Mouse (Mus musculus) layer of hippocampus, postnatal 14 days (tissue): ENCODE results near the gene Tcea3. TPM values are rescaled to one million over a fixed set of nuclear protein-coding genes. Genes with fewer than 3 reads are reported as not detected.

Experiments
- DNase-seq, 2 experiments: peaks; one replicate each; pipeline ENCODE4 v3.0.0; 2021 to 2022; ENCODE audit warnings: low spot score in 2 of 2, mixed read lengths in 1 of 2
- total RNA-seq, 2 experiments: library from RNA; stranded (reverse); gene quantifications; 2 replicates each; pipeline ENCODE4 v1.2.3; 2021

Gene Tcea3
- total RNA-seq, 2 experiments from 2014 or later: 0.31 to 0.44 TPM

- DNase-seq: no peak
Observed at GRCm38 (mm10) chr4:136270648-136271047, 23.1 kb downstream of the Tcea3 start.

GRCm38 (mm10) chr4:136281097-136281496 lies 33.6 kb downstream of the Tcea3 start:
- DNase-seq: no peak

GRCm38 (mm10) chr4:136281611-136282010 lies 34.1 kb downstream of the Tcea3 start:
- DNase-seq: no peak

GRCm38 (mm10) chr4:136282621-136283480 lies 35.3 kb downstream of the Tcea3 start:
- no peak for DNase-seq

- no peak for DNase-seq
Observed at GRCm38 (mm10) chr4:136283783-136284182, 36.3 kb downstream of the Tcea3 start.

GRCm38 (mm10) chr4:136284455-136284854 lies 36.9 kb downstream of the Tcea3 start, which contains the start of gene Zfp46:
TSS of gene Zfp46 (plus strand) at chr4:136284683.
- DNase-seq: peak; percentile 73 to 93

- peak in 1 of 2 experiments; percentile 23 for DNase-seq
Observed at GRCm38 (mm10) chr4:136284891-136285290, 37.4 kb downstream of the Tcea3 start.

- DNase-seq: peak; percentile 92 to 96
Observed at GRCm38 (mm10) chr4:136285348-136285810, 37.9 kb downstream of the Tcea3 start.

GRCm38 (mm10) chr4:136285811-136286371 lies 38.4 kb downstream of the Tcea3 start:
- peak; percentile 93 to 98 for DNase-seq

- no peak for DNase-seq
Observed at GRCm38 (mm10) chr4:136289918-136290780, 42.6 kb downstream of the Tcea3 start.

- DNase-seq: no peak
Observed at GRCm38 (mm10) chr4:136290781-136291595, 43.5 kb downstream of the Tcea3 start.

GRCm38 (mm10) chr4:136291692-136292091 lies 44.2 kb downstream of the Tcea3 start:
- DNase-seq: no peak

GRCm38 (mm10) chr4:136295941-136296340 lies 48.4 kb downstream of the Tcea3 start:
- DNase-seq: no peak

- no peak for DNase-seq
Observed at GRCm38 (mm10) chr4:136302462-136302861, 54.9 kb downstream of the Tcea3 start.

- DNase-seq: no peak
Observed at GRCm38 (mm10) chr4:136304181-136304580, 56.7 kb downstream of the Tcea3 start.

GRCm38 (mm10) chr4:136308355-136308754 lies 60.8 kb downstream of the Tcea3 start:
- no peak for DNase-seq

GRCm38 (mm10) chr4:136309780-136310179 lies 62.3 kb downstream of the Tcea3 start:
- DNase-seq: peak in 1 of 2 experiments; percentile 21

GRCm38 (mm10) chr4:136310229-136311041 lies 62.9 kb downstream of the Tcea3 start, which contains the start of gene Hnrnpr:
TSS of gene Hnrnpr (plus strand) at chr4:136310942.
- peak; percentile 99 for DNase-seq
